Mouse (Mus musculus) limb, embryonic 12.5 days (tissue): Measurements from ENCODE around the gene Entpd5. TPM values are rescaled to one million over a fixed set of nuclear protein-coding genes. Genes with fewer than 3 reads are reported as not detected.

ENCODE experiments used
- polyA plus RNA-seq: library from polyadenylated mRNA; unstranded; fragments of >200 nt; fragmentation: Nextera tagmentation; extraction: Ambion mirVana; gene quantifications from 2 replicates; pipeline ENCODE4 v1.2.1, GENCODE M21; 2016

Gene Entpd5
- polyA plus RNA-seq, 1 experiment from 2014 or later: 11.4 TPM

Other genes with a start within 250 kb of the Entpd5 start
- gene Elmsan1, start 190.1 kb downstream of the Entpd5 start, polyA plus RNA-seq: 7.0 and 8.6 TPM in 2 replicates
- gene Ptgr2, start 123.8 kb downstream of the Entpd5 start, polyA plus RNA-seq: 13.2 and 13.4 TPM in 2 replicates
- 109 and 114 TPM in 2 replicates for gene Zfp410, start 92.2 kb downstream of the Entpd5 start, polyA plus RNA-seq
- 44.5 and 47.7 TPM in 2 replicates for gene Coq6, start 47.4 kb downstream of the Entpd5 start, polyA plus RNA-seq
- gene Fam161b, start 47.2 kb downstream of the Entpd5 start, polyA plus RNA-seq: 4.0 and 5.0 TPM in 2 replicates
- gene Bbof1, start within 50 bp of the Entpd5 start, polyA plus RNA-seq: 1.5 and 2.1 TPM in 2 replicates
- 28.9 and 31.0 TPM in 2 replicates for gene Rnf113a2, start 8.2 kb upstream of the Entpd5 start, polyA plus RNA-seq
- 32.5 and 35.0 TPM in 2 replicates for gene Aldh6a1, start 42.0 kb upstream of the Entpd5 start, polyA plus RNA-seq
- gene Lin52, start 42.4 kb upstream of the Entpd5 start, polyA plus RNA-seq: 29.5 and 30.6 TPM in 2 replicates
- gene Vsx2, start 160.7 kb upstream of the Entpd5 start, polyA plus RNA-seq: 0.13 and 0.24 TPM in 2 replicates
- 16.3 and 17.8 TPM in 2 replicates for gene Abcd4, start 208.4 kb upstream of the Entpd5 start, polyA plus RNA-seq
- gene Vrtn, start 232.0 kb upstream of the Entpd5 start, polyA plus RNA-seq: not detected in 2 replicates